Mouse (Mus musculus) liver, postnatal 0 days (tissue): ENCODE data around the gene Gnb1.

Experiments
- CTCF ChIP-seq: sonication (generic); IDR thresholded peaks from 2 replicates; pipeline ENCODE4 v1.5.1; 2016; ENCODE audit warnings: antibody characterized with exemption, low read depth
- EP300 ChIP-seq: IDR thresholded peaks from 2 replicates; pipeline ENCODE4 v1.6.1; 2016; ENCODE audit warnings: antibody characterized with exemption, low read depth, mild to moderate bottlenecking

GRCm38 (mm10) chr4:155596606-155597005 is 105.4 kb downstream of the Gnb1 start:
- TF ChIP-seq CTCF (no peak), EP300 (peak; percentile 50; the same call in 1 of the 2 replicates)
